Mouse (Mus musculus): ENCODE measurements around the gene Gdf2.

The Gdf2 gene

DNA sequence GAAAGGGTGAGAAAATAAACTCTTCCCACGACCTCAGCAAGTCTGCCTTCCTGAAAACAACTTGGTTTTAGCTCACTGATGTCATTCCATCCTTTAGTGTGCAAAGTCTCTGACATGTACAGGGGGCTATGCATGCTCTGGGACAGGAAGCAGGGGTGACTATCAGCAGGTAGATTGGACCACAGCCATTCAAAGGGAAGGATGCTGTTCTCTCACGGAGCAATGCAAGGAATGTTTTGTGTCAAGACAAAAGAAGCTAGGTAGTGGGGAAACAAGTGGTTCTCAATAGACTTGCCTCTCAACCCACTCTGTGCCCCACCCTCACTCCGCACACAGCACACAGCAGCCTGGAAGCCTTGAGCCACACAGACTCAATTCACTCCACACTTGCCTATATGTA is 48.4 kb downstream of the Gdf2 start:
- Histone ChIP-seq H3K27me3 (ENCODE audit: control insufficient read depth, insufficient read depth, low read length, poor library complexity, severe bottlenecking) (no peaks in the 10 kb centered on the region), H3K36me3 (ENCODE audit: control insufficient read depth, insufficient read depth, low read length, poor library complexity, severe bottlenecking) (no peaks in the 10 kb centered on the region)
- DNase-seq (ENCODE audit: low read depth, low spot score), result no peak

DNA sequence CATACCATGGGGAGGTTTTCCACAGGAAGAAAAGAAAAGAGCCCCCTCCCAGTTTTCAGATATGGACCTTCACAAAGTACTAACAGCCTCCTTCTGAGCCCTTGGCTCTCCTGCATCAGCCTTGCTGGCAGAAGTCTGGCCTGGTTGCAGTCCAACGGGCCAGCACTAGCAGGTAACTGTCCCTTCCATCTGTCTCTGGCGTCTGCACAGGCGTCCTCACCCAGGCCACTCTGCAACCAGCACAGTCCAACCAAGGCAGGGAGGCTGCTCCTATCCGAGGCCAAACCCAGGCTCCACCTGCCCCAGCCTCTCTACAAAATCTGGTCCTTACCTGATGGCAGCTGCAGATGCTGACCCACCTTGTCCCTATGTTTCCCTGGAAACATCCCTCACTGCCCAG is 51.1 kb downstream of the Gdf2 start:
- Histone ChIP-seq H3K36me3 (ENCODE audit: control insufficient read depth, insufficient read depth, low read length, poor library complexity, severe bottlenecking) (no peaks in the 10 kb centered on the region), H3K27me3 (ENCODE audit: control insufficient read depth, insufficient read depth, low read length, poor library complexity, severe bottlenecking) (no peaks in the 10 kb centered on the region)
- no peak for DNase-seq (ENCODE audit: low read depth, low spot score)

DNA sequence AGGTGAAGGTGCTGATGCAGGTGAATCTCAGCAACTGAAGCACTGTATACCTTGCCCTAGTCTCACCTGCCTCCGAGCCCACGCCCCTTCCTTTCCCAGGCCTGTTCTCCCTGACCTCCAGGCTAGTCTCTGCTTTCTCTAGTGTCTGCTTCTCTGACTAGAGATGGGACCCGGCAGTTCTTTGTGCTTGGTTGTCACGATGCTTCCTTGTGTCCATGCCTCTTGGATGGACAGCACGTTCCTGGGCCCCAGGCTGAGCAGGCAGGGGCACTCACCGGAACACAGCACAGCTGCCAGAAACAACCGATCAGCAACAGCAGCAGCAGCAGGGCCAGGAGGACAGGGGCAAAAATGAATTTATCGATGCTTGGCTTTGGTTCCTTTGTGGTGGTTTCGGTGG is 52.2 kb downstream of the Gdf2 start:
- DNase-seq (ENCODE audit: low read depth, low spot score), result no peak
- Histone ChIP-seq H3K36me3 (ENCODE audit: control insufficient read depth, insufficient read depth, low read length, poor library complexity, severe bottlenecking) (no peaks in the 10 kb centered on the region), H3K27me3 (ENCODE audit: control insufficient read depth, insufficient read depth, low read length, poor library complexity, severe bottlenecking) (no peaks in the 10 kb centered on the region)

DNA sequence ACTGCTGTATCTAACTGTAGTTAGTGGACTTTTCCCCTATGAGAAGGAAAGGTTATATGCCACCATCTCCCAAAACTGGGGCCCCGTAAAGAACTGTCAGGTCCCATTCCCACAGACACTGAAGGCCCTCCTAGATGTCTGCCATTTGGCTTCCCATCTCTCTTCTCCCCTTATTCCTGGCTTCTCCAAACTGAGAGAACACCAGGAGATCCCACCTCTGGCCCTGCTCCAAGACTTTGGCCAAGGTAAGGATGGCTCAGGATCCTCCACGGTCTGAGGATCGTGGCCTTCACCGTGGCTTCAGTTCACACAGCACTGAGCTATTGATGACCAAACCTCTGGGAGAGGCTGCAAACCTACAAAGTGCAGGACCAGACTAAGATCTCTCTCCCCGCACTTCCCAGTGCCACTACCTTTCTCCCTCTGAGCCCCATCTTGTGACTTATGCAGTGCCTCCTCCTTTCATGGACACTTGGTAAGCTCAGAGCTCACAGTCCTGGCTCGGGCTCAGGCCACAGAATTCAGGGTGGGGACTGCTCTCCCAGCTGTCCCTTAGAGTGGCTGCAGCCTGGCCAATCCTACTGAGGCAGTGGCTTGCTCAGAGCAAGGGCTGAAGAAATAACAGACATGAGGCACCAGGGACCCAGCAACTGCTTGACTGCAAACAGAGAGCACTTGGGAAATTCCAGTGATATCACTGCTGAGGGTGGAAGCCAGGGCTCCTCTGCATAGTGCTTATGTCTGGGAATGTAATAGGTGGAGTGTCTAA is 52.9 kb downstream of the Gdf2 start:
- Histone ChIP-seq H3K36me3 (ENCODE audit: control insufficient read depth, insufficient read depth, low read length, poor library complexity, severe bottlenecking) (no peaks in the 10 kb centered on the region), H3K27me3 (ENCODE audit: control insufficient read depth, insufficient read depth, low read length, poor library complexity, severe bottlenecking) (no peaks in the 10 kb centered on the region)
- DNase-seq (ENCODE audit: low read depth, low spot score), result no peak

Measured in splenic B cell, adult 2 months (primary cell).